Mouse (Mus musculus) cerebellum, adult 11-12 months (tissue): ENCODE data around the gene Rps6.

Experiments used
- DNase-seq: peaks from one replicate; pipeline ENCODE4 v3.0.0; 2022

Gene Rps6

DNA sequence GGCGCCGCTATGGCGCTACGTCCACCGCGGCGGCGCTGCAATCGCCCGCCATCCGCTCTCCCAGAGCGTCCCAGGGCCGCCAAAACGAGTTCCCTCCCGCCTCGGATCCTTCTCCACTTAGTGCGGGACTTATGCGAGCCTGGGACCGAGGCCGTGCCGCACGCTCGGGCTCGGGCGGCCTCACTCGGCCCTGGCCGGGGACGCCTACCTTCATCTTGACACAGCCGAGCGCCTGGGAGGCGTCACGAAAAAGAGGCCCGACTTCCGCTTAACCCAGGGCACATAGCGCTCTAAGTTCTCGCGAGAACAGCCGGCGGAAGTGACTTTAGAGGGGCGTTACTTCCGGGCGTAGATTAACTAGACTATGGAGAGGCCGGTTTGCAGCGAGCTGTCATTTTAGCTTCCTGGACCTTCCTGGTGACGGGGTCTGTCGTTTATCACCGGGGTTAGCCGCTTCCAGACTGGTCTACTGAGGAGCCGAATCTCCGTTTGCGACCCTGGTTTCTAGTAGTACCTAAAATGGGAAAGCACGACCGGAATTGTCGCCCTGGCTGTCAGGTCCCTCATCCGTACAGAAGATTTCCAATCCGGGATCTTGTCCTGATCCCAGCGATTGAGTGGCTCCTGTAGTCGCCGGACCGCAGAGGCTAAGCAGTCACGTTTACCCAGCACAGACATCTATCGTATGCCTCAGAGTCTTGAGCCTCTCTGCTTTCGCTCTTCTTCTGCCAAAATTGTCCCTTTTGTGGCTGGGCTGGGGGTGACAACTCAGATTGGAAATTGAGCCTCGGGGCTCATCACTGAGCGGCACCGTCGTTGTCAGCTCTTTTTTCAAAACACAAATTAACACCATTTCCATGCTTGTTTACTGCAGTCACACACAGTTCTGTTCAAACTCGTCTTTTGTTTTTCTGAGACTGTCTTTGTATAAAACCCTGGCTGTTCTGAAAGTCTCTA lies at the start of gene Rps6:
Gene Rps6 (minus strand): TSS at position 300 of the 957 bp plus-strand sequence.
- peak; percentile 96 for DNase-seq

GRCm38 (mm10) chr4:86905869-86906268 lies 48.7 kb upstream of the Rps6 start:
- no peak for DNase-seq

- DNase-seq = no peak
Observed at GRCm38 (mm10) chr4:86904969-86905368, 47.8 kb upstream of the Rps6 start.

DNA sequence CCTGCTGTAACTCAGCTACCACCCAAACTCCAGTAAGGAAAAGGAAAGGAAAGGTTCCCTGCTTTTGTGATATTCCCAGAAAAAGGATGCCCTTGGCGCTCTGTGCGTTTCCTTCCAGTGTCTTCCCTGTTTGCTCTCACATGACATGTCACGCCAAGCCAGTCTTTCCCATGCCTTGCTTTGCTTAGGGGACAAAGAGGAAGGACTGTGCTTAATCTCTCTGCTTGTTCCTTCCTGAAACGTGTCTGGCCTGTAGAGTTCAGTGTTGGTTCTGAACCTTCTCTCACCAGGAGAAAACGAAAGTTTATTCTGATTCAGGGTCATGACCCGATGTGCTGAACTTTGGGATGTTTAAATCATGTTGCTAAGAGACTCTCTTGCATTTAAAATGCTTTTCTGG lies 45.1 kb upstream of the Rps6 start:
- no peak for DNase-seq

- no peak for DNase-seq
Observed at GRCm38 (mm10) chr4:86898791-86899474, 41.7 kb upstream of the Rps6 start.

DNA sequence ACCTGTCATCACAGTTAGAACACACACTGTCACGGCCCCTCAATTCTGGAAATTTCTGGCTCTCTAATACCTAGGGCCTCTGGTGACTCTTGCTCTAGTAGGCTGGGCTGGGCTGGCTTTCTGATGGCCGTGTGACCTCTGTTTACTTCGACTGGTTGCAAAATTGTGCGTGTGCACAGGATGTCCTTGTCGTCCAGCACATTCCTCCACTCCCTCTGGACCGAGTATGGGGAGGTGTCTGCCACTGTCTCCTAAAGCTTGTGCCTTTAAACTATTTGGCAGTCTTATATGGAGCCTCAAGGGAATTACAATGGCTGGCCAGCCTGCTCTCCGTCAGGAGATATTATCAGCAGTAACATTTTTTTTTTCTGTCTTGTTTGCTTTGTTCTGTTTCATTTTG lies 40.2 kb upstream of the Rps6 start:
- DNase-seq = no peak

- DNase-seq = no peak
Observed at GRCm38 (mm10) chr4:86887879-86888278, 30.7 kb upstream of the Rps6 start.

- DNase-seq = no peak
Observed at GRCm38 (mm10) chr4:86886160-86886878, 29.1 kb upstream of the Rps6 start.

GRCm38 (mm10) chr4:86885790-86886159 lies 28.6 kb upstream of the Rps6 start:
- no peak for DNase-seq

DNA sequence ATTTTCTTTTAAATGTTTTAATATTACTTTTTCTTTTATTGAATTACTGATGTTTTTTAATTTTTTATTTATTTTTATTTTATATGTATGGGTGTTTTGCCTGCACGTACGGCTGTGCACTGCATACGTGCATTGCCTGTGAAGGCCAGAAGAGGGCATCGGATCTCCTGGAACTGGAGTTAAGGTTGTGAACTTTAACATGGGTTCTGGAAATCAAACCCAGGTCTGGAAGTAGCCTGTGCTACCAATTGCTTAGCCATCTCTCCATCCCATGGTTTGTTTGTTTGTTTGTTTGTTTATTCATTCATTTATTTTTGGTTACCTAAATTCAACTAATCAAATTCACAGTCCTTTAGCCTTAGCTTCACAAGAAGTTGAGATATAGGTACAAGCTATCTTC lies 27.7 kb upstream of the Rps6 start:
- DNase-seq = no peak

DNA sequence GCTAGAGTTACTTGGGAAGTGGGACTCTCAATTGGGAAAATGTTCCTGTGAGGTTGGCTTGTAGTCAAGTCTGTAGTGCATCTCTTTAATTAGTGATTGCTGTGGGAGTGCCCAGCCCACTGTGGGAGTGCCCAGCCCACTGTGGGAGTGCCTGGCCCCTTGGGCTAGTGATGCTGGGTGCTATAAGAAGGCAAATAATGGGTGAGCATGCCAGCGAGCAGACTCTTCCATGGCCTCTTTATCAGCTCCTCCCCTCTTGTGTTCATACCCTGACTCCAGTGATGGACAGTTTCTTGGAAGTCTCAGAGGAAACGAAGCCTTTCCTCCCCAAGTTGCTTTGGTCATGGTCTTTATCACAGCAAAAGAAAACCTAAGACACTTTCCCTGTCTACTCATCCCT lies 25.2 kb upstream of the Rps6 start:
- no peak for DNase-seq

GRCm38 (mm10) chr4:86881178-86881577 lies 24.0 kb upstream of the Rps6 start:
- DNase-seq = no peak

- no peak for DNase-seq
Observed at GRCm38 (mm10) chr4:86879477-86879876, 22.3 kb upstream of the Rps6 start.

DNA sequence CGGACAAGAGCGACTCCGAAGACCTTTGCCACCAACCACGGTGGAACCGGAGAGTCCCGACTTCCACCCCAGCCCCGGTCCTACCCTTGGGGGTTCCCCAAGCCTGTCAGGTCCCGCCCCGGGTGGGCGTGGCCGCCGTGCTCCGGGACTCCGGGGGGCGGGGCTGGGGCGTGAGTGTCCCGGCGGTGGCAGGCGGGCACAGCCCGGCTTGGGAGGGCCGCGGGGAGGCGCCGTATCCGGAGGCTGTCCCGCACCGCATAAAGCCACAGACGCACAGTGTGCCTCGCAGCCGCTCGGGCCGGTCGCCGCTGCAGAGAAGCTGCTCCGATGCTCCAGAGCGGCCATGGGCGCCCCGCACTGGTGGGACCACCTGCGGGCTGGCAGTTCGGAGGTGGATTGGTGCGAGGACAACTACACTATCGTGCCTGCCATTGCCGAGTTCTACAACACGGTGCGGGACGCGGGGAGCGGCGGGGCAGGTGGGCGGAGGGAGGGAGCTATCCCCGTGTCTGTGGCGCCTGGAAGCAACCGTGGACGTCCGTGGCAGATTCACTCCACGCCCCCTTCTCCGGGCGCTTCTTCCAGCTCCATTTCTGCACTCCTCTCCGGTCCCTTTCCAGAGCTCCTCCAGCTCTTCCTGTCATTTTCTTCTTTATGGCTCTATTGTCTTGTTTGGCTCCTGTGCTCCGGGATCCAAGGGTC lies 17.1 kb upstream of the Rps6 start, which contains the start of gene Acer2:
Gene Acer2 (plus strand): TSS at position 251 of the 702 bp plus-strand sequence.
- DNase-seq = peak; percentile 75

DNA sequence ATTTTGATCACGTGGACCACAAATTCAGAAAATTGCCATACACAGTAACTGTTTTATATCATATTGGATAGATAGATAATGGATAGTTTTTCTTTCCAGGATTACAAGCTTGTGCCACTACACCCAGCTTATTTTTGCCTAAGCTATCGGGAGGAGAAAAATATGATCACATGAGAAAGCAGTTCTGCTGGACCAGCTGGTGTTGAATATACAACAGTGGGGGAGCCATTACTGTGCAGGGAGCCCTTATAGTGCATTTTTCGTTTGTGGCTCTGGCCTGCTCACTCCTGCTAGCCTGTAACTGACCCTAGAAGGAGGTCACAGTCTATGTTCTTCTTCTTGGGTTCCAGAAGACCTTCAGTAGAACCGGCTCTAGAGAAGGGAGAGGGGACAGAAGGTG lies 15.9 kb upstream of the Rps6 start:
- DNase-seq = no peak

DNA sequence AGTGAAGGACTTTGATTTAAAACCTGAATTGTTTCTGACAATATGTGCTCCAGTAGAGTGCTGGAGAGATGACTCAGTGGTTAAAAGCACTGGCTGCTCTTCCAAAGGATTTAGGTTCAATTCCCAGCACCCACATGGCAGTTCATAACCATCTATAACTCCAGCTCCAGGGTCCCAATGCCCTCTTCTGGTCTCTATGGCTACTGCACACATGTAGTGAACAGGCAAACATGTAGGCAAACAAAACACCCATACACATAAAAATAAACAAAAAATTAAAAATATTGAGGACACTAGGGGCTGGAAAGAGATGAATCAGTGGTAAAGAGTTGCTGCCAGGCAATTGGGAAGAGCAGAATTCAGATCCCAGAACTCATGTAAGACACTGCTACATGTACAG lies 14.8 kb upstream of the Rps6 start:
- no peak for DNase-seq

- DNase-seq = no peak
Observed at GRCm38 (mm10) chr4:86864087-86864486, 6.9 kb upstream of the Rps6 start.

DNA sequence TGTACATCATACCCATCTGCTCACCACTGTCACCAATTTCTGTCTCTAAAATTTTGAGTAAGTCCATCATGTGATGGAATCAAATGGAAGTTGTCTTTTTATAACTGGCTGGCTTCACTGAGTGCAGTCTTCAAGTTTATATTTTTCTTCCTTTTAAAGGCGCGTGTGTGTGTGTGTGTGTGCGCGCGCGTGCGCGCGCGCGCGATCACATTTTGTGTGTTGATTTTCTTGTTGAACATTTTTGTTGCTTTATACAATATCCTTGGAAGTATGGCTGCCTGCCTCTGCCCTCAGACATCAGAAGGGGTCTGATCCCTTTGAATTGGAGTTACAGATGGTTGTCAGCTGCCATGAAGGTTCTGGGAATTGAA lies 843 bp upstream of the Rps6 start:
- no peak for DNase-seq

GRCm38 (mm10) chr4:86856304-86857112 lies 704 bp downstream of the Rps6 start:
- DNase-seq = no peak

GRCm38 (mm10) chr4:86852813-86853590 lies 4.2 kb downstream of the Rps6 start:
- no peak for DNase-seq

DNA sequence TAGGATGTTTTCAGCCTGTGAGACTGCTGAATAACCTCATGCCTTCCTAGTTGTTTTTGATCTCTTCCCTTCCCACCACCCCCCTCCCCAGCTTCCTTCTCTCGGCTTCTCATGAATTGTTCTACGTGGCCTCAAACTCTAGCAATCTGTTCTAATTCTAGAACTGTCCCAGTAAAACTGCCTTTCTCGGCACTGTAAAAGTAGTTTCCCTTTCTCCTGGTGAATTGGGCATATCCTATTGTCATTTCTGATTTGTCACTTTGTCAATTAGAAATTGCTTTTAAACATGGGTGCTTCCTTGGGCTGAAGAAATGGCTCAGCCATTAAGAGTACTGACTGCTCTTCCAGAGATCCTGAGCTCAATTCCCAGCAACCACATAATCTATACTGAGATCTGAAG lies 5.2 kb downstream of the Rps6 start:
- DNase-seq = no peak
